Mouse (Mus musculus) cerebellum, adult 11 months (tissue): ENCODE results near the gene BC049715.
A peak's percentile ranks its signal among the peaks of the same experiment; 100 is the strongest.
"Not testable (repeated sequence)": the region's sequence is repeated elsewhere in the genome, so short reads cannot be mapped to it uniquely, and the experiment has no call there.

Source experiments
- DNase-seq: peaks from one replicate; pipeline ENCODE4 v3.0.0; 2022

BC049715 gene

DNA sequence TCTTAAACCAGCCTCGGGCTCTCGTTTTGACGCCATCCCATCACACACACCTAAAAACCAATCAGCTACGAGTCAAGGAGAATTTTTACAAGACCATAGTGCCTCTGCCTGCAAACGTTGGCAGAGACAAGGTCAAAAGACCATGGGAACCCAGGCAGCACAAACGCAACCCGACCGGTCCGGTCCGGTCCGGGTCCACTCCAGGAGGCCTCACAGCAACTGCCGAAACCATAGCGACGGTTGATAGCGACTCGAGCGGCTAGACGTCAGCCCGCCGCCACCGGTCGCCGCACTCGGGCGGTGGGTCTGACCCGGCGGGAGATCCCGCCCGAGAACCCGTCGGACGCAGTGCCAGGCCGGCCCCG is at the start of gene BC049715:
Gene BC049715 (plus strand): TSS at position 111 of the 365 bp plus-strand sequence.
- no peak for DNase-seq

DNA sequence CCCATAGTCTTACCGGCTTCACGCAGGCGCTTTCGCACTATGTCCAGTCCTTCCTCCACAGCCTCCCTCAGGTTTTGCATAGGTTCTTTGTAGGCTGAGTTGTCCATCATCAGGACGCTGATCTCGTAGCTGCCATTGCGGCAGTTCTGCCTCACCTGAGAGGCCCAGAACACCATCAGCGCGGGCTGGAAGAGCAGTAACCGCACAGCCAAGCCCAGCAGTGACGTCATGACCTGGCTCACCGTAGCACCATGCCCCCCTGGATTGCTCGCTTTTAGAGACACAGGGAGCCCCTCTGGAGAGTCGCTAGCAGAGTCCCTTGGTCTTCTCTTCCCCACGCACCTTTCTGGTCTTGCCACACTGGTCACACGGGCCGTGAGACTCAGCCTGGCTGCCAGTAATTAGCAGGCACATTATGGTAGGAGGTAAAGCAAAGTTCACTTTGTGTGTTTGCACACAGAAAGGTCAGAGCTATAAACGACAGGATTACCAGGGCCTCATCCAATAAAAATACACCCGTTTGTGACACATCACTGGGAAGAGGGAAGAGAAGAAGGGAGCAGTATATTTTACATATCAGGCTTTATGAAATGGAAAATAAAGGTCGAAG is 45.9 kb upstream of the BC049715 start, which contains the start of gene Gucy2c:
Gene Gucy2c (minus strand): TSS at position 389 of the 610 bp plus-strand sequence.
- DNase-seq = no peak

DNA sequence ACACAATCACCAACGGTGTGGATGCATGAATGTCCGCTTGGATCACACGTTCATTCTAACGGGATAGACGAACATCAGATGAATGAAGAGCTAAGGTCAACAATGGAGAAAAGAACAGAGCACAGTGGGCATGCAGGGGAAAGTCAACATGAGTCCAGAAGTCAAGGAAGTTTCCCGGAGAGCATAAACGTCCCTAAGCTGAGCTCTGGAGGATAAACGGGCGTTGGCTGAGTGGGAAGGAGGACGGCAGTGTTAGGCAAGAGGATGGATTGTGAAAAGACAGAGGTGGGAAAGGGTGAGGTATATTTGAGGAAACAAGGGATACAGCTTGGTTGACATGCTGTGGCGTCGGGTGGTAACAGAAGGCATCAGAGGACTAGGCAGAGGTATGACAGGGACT is 45.3 kb upstream of the BC049715 start:
- no peak for DNase-seq

DNA sequence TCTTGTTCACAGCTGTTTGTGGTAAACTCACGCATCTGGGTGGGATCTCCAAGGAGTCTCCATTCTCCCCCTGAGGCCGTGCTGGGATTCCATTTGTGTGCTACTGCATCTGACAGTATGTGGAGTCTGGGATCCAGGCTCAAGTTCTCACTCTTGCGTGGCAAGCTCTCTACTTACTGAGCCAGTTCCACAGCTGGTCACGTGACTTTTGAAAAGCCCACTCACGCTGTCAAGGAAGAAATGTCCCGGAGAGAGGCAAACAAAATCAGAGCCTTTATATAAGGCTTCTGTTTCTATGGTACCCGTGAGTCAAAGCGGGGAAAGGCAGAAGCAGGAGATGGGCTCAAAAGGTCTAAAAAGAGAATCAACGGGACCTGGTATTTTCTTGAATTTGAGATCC is 44.7 kb upstream of the BC049715 start:
- DNase-seq = no peak

DNA sequence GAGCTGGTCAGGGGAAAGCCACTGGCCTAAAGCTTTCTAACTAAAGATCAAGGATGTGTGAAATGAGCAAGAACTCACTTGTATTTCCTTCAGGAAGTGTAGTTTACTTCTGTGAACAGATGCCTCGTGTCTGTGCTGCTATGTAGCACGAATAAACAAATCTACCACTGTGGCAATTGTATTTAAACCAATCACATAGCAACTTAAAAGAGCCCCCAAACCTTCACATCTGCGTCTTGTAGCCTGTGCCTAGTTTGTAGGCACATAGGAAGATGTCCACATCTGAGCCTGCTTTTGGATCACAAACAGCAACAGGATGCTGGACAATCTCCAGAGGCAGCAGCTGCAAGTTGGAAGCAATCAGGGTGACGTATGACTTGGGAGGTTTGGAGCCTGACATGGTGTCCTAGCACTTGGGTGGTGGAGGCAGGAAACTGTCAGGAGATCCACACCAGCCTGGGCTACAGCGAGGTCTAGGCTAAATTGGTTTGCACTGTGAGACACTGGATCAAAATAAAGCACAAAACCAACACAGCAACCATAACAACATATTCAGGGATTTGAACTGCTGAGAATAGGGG is 37.9 kb upstream of the BC049715 start:
- DNase-seq = no peak

DNA sequence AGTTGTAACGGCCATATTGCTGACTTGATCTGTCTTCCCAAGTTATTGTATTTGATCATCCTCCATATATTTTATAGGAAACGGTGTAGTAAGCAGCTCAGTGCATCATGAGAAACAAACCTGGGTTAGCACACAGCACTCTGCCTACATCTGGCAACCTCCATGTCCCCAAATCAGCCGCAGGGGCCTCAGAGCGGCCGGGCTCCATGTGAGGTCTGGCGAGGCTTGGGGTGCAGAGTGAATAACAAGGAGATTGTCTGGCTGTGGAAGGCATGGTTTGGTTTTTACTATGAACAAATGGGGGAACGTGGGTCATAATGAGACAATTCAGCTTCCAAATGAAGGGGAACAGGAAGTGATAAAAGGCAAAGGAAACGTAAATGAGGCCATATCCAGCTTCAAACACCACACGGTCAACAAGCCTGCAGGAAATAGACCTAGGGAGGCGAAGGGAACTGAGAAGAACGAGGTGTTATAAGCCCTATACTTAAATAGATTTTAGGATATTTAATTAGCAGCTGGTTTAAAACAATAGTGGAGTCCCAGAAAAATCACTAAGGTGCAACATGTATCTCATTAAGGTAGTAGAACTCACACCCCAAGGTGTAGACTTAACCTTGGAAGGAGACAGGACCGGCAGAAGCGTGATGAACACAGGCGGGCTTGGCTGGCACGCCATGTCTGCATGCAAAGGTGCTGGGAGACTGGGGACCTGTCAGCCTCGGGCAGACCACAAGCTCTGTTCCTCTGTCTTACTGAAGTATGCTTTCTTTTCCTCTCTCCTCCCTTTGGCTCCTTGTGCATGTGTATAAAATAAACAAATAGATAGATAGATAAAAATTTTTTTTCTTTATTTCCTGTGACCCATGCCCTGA is 34.3 kb upstream of the BC049715 start:
- no peak for DNase-seq

DNA sequence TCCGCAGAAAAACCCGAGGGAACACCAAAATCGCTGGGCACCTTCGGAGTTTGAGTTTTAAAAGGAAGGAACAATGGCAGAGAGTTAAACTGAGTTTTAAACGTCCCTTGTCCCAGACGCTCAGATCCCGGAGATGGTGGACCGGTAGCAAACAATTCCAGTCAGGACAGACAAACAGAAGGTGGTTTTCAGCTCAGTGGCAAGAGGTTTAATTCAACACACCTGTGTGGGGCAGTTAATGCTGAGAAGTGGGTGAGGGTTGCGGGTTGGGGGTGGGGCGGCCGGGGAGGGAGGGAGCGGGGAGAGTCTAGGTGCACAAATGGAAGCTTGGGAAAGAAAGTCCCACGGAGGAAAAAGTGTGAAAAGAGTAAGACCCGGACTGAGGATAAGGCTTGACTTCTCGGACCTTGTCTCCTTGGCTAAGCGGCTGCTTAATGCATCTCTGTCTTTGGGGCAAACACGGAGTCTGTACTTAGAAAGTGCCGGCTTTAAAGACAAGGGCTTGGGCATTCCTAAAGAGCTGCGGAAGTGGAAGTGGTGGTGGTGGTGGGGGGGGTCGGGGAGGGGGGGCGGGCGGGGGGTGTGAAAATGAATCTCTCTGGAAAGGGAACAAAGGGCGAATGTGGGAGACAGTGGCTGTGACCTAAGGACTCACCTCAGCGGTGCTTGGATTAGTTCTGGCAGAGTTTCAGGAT is 33.4 kb upstream of the BC049715 start:
- DNase-seq = no peak

DNA sequence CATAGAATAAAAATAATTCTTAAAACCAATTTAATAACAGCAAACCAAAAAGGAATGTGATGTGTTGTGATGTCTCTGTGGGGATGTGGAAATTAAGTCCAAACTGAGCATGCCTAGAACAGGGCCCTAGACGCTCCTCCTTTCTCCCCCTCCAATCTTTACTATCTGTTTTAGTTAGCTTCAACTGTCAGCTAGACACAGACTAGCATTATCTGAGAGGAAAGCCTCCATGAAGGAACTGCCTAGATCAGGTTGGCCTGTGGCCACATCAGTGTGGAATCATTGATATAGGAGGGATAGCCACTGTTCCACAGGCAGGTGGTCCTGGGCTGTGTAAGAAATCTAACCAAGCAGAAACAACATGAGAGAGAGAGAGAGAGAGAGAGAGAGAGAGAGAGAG is 32.3 kb upstream of the BC049715 start:
- DNase-seq = no peak

DNA sequence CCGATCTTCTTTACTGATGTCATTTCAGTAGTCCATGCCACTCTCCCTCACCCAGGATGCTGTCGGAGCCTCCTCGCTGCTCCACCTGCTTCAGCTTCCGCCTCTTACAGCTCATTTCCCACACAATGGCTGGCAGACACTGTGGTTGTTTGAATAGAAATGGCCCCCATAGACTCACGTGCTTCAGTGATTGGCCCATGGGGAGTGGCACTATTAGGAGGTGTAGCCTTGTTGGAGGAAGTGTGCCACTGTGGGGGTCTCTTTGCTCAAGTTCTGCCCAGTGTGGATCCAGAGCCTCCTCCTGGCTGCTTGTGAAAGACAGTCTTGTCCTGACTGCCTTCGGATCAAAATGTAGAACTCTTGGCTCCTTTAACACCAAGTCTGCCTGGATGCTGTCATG is 31.6 kb upstream of the BC049715 start:
- no peak for DNase-seq

DNA sequence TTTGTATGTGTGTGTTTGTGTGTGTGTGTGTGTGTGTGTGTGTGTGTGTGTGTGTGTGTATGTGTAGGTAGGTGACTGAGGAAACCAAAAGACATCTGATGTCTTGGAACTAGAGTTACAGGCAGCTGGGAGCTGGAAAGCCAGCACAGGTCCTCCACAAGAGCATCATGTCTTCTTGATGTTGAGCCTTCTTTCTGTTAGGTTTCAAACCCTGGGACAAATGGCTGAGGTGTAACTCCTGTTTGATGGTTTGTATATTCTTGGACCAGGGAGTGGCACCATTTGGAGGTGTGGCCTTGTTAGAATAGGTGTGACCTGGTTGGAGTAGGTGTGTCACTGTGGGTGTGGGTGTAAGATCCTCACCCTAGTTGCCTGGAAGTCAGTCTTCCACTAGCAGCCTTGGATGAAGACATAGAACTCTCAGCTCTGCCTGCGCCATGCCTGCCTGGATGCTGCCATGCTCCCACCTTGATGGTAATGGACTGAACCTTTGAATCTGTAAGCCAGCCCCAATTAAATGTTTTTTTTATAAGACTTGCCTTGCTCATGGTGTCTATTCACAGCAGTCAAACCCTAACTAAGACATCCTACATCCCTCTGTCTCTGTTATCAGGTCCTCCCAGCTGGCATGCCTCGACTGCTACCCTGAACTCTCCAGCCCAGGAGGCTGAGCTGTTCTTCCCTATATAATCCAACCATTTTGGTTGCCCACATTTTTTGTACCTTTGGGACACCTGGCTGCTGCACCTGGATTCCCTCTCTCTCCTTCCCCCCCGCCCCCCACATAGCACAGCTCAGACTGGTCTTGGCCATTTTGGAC is 29.3 kb upstream of the BC049715 start:
- DNase-seq = not testable (repeated sequence)

DNA sequence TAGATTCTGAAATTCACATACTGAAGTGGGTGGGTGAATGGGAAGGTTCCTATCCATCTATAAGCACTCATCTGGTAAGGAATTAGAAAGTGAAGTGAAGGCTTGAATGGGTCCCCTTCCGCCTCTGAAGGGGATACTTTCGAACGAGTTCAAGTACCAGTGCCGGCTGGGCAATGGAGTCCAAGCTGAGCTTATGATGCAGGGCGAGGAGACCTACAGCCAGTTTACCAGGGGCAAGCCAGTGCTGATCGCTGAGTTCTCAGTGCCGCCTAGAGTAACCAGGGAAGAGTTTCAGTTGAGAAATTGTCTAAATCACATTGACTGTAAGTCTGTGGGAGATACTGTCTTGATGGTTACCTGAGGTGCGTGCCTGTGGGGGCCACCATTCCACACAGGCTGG is 26.7 kb upstream of the BC049715 start:
- DNase-seq = no peak

DNA sequence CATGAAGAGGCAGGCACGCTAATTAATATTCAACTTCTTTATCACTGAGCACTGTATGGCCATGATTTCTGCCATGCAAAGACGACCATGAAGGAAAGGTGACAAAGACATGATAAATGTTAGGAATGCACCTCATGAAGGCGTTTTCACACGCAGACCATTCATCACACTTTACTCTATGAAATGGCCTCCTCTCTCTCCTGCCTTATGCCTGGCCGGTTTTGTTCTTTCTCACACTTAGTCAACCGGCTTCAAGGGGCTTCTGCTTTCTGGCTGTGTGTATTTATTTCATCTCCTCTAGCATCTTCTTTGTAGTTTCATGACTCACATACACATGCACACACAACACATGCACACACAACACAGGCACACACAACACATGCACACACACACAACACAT is 26.2 kb upstream of the BC049715 start:
- DNase-seq = no peak

DNA sequence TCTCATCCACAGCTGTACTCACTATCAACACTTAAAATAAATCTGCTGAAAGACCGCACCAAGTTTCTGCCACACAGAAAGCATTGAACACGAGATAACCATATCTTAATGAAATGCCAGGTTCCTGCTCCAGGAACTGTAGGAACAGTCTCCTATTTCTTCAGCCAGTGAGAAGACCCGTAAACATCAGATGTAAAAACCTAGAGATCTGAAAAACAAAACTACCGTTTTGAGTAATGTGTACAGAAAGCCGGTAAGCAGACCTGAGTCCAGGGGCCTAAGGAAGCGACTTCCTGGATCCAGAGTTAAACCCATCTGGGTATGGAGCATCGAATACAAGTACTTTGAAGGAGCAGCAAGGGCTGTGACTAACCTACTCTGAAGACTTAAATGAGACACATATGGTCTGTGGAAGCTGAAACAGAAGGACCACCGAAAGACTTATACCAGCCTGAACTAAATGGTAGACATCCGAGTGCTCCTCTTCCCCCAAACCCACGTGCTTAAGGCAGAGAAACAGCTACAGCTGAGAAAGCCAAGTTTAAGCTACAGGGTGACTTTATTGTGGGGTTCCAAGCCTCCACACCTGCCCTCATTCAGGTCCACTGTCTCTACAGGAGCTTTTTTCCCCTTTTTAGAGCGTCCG is 24.2 kb upstream of the BC049715 start:
- DNase-seq = no peak

DNA sequence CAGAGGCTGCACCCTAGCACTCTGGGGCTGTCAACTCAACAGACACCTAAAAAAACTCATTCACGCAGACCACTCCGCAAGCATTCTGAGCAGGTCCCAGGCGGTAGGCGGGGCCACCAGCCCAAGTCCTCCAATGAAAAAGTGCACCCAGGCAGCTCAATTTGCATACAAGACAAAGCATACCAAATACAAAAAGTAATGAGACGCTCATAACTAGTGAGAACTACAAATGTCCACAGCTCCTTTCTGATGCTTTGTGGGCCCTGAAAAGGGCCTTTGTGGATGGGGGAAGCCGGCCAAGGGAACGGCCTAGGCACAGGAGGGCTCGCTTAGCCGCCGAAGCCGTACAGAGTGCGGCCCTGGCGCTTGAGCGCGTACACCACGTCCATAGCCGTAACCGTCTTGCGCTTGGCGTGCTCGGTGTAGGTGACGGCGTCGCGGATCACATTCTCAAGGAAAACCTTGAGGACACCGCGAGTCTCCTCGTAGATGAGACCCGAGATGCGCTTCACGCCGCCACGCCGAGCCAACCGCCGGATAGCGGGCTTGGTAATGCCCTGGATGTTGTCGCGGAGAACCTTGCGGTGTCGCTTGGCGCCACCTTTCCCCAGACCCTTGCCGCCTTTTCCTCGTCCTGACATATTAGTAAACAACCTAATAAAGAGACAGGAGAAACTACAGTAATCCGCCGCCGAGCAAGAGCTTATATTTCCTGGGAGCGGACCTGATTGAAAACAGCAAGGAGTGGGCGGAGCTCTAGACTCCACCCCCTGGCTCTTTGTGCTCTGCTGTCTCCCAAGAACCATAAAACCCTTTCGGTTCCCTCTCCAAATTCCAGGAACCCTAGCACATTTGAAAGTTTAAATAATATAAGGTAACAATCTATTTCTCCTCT is 23.4 kb upstream of the BC049715 start, which contains the start of gene Hist4h4:
Gene Hist4h4 (minus strand): TSS at position 677 of the 895 bp plus-strand sequence.
- peak; percentile 95 for DNase-seq

DNA sequence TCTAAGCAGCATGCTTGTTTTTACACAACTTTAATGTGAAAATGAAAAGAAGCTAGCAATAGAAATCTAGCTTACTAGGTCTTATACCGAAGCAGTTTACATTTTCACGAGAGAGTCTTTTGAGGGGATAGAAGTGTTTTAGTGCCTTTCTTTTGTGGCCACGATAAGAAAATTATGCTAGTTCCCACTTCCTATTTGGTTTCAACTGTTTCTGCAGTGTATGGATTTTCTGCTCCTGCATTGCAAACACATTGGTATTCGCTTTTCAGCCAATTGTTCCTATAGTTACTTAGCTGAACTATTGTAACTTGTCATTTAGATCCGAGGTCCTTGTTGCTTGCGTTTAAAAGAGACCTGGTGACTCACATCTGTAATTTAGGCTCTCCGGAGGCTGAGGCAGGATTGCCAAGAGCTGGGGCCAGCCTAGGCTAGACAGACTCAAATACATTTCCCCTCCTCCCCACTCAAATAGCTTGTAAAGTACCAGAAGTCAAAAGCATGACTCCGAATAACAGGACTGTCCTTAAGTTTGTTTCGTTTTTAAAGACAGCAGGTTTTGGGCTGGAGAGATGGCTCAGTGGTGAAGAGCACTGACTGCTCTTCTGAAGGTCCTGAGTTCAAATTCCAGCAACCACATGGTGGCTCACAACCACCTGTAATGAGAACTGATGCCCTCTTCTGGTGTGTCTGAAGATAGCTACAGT is 22.6 kb upstream of the BC049715 start:
- DNase-seq = no peak

DNA sequence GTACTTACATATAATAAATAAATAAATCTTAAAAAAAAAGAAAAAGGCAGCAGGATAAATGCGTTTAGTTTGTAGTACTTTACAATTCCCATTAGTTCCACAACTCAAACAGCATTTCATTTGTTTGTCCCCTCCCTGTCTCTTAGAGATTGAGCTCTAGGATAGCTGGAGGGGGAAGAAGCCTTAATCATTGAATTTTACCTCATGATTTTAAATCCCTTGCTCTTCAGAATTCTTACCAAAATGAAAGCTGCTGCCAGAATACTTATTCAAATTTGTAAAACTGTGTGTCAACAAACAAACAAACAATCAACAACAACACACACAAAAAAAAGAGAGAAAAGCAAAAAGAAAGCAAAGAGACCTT is 22.0 kb upstream of the BC049715 start:
- no peak for DNase-seq

DNA sequence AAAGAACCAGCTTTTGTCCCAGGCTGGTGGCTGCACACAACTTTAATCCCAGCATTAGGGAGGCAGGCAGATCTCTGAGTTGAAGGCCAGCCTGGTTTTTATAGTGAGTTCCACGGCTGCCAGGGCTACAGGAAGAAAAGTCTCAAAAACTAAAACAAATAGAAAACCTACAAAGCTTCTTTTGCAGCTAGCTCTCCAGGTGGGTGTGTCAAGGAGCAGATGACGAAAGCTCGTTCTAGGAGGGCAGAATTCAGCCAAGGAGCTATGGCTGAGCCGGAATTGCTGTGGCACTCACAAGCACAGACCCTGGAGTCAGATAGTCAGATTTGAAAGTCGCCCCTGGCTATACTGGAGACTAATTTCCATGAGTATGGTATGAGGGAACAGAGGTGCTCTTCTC is 20.6 kb upstream of the BC049715 start:
- no peak for DNase-seq

DNA sequence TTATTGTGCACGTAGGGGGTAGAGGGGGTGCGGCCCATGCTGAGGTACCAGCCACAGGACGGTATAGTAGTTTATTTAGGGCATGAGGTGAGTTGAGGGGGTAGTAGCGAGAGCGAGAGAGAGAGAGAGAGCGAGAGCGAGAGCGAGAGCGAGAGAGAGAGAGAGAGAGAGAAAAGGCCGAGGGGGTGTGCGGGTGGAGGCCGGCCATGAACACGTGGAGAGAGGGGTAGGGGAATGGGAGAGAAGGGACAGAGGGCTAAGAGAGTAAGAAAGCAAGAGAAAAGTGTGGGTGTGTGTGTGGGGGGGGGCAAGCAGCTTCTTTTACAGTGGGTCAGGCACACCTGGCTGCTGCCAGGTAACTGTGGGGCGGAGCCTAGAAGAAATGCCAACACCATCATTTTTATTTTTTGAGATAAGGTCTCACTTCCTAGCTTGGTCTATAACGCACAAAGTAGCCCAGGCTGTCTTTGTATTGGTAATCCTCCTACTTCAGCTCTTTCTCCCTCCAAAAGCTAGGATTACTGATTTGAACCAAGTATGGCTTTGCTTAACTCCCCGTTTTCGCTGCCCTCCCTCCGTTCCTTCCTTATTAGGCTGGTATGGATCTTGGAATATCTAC is 19.9 kb upstream of the BC049715 start:
- no peak for DNase-seq

DNA sequence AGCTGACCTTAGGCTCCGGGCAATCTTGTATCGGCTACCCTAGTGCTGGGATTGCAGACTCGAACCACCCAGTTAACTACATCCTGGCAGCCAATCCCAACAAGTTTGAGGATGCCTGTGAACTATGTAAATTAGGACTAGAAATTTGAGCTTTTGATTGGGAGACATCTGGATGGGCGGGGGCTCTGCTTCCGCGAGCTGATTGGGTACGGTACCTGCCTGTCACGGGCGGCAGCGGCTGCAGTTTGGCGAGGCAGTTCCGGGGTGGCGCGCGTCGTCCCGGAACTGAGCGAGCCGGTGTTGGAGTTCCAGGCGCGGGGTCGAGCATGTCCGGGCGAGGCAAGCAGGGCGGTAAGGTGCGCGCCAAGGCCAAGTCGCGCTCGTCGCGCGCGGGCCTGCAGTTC is 19.4 kb upstream of the BC049715 start, which contains the start of gene H2afj:
Gene H2afj (plus strand): TSS at position 231 of the 404 bp plus-strand sequence.
- DNase-seq = peak; percentile 97

DNA sequence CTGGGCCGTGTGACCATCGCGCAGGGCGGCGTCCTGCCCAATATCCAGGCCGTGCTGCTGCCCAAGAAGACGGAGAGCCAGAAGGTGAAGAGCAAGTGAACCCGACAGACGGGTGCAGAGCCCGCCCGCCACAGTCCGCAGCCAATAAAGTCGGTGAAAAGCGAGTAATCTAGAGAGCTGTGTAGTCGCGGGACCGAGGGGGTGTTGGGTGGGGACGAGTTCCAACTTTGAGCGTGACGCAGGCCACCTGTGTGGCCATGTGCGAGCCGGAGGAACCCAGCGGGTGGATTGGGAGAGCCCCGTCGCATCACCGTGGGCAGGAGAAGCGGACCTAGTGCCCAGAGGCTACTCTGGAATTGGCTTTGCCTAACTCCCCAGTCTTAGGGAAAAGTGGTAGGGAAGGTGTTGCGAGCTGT is 18.8 kb upstream of the BC049715 start:
- DNase-seq = no peak
